Mouse (Mus musculus): ENCODE measurements at regions not wholly inside any gene's neighbourhood (a gene's known extent, or its start where the extent isn't known, plus 50 kb on each side); places are given as distances from the start of the nearest gene placed in this dataset.

DNA sequence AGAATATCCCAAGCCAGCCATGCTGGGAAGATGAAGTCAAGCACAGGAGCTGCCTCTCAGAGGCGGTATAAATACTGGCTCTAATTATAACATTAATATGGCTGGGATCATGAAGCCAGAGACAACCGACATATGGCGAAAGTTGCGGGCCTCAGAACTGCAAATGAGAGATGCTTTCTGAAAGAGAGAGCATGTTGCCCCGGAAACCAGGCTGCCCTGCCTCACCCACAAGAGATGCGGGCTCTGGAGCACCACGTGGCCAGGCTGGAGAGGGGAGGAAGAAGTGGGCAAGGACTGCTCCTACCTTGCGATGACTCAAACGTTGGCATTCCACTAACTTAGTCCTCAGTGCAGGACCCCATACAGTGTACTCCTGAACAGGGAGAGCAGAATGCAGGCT is 490.5 kb downstream of the Rnf144a start:
- intact Hi-C loops (cut with DNase I): no loop called here

DNA sequence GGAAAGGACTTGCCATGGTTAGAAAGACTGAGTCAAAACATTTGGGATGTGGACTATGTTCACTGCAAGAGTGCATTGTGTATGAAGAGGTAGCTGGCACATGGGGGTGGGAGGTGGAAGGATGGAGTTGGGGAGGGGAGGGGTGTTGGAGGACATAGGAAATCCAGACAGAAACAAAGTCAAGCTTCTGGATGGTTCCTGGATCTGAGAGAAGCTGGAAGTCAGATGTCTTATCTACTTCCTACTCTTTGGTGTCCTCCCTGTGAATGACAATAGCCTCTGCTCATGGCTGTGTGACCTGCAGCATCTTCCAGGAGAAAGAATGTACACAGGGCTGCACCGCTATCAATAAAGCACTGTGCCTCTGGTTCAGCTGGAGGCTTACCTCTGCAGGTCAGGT is 491.3 kb downstream of the Rnf144a start:
- intact Hi-C loops (cut with DNase I): no loop called here

DNA sequence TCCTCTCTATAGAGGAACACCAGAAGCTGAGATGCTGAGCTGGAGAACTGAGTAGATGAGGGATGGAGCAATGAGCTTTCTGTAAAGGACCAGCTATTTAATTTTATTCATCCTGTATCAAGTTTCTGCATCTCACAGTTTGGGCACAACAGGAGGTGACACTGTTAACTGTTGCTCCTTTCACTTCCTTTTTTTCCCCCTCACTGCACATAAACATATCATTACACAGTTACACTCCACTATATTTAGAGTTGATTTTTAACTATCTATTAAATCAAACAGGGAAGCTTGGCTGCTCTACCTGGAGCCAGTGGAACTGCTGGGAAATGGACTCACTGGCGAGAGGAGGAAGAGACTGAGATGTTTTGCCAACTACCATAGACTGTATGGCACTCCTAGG is 509.4 kb downstream of the Rnf144a start:
- intact Hi-C loops (cut with DNase I): no loop called here

DNA sequence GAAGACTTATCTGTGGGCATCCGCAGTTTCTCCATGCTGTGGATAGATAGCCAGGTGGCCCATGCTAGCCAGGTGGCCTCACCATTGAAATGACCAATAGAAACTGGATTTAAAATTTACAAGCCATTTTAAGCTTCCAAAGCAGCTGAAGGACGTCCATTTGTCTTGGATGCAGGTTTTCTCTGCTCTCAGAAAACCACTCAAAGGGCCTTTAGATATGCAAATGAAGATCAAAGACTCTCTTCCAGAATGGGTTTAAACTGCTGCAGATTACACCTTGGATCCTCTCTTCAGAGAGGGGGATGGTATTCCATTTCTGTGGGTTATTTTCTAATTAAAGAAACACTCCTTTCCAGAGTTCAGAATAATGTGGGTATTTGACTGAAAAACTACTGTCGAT is 518.5 kb downstream of the Rnf144a start:
- intact Hi-C loops (cut with DNase I): no loop called here

DNA sequence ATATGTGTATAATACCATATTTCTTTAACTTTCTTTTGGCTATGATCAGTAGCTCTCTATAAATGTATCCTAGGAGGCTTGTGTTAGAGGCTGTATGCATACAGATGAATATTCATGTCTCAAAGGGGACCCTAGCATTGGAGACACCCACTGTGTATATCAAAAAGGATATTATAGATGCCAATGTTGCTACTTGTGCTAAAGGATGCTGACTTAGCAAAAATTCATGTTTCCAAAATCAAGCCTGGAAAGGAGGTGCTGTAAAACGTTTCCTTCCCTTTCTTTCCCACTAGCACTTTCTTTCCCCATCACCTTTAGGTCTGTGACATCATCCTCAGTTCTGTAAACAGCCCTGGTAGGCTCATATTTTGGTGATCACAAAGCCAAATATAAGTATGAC is 519.4 kb downstream of the Rnf144a start:
- intact Hi-C loops (cut with DNase I): no loop called here

DNA sequence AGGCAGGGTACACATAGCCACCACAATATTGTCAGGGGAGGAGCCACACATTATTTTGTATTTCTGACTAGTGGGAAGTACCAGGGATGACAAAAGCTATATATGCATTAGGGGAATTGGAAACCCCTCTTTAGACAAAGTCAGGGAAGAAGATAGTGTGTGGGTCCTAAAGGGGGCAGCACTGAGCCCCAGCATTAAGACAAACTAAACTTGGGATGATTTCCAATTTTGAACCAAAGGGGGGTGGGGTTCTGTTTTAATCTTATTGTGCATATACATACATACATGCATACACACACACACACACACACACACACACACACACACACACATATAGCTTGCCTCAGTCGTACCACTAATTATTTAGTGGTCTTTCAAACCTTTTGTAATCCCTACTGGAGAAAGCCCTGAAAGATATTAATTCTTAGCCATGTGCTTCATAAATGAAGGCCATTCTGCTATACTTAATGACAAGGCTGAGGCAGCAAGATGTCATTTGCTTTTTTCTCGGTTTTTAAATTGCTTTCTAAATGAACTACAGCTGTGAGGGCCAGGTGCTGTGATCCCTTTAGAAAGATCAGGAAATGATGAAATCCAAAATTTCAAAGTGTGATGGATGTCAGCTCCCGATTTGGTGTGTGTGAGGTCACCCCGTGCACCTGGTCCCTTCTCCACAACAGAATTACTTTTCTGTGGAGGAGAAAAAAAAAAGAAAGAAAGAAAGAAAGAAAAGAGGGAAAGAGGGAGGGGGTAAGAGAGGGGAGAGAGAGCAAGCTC is 523.5 kb downstream of the Rnf144a start:
- intact Hi-C loops (cut with DNase I): no loop called here

DNA sequence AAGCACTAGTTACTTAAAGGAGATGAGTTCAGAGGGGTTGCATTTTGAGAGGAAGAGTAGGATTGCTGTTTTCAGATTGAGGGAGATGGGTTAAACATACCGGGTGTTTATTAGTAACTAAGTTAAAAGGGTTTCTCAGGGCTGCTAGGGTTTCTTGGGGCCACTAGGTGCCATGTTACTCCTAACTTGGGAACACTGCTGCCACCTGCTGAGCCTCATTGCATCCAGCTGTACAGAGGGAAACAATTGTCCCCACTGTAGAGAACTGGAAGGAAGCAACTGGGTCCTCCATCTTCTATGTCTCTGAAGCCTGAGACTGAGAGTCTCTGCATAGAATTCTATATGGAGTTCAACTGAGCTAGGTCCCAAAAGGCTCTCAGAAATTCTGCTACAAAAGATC is 524.3 kb downstream of the Rnf144a start:
- intact Hi-C loops (cut with DNase I): no loop called here

DNA sequence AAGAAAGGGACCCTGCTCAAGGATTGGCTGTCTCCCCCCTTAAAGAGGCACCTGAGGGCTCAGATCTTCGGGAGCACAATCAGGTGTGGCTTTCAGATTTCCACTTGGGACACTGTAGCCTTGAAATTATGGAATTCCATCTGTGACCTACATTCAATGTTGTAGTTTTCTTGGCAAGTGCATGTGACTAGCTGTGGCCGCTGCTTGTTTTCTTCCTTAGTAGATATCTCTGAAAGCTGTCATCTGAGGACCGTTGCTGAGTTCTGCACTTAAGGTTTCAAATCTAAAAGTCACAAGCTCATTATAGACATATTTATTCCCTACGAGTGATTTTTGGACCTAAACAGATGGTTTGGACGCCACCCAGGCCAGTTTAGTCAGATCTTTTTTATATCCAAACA is 531.3 kb downstream of the Rnf144a start:
- intact Hi-C loops (cut with DNase I): no loop called here

DNA sequence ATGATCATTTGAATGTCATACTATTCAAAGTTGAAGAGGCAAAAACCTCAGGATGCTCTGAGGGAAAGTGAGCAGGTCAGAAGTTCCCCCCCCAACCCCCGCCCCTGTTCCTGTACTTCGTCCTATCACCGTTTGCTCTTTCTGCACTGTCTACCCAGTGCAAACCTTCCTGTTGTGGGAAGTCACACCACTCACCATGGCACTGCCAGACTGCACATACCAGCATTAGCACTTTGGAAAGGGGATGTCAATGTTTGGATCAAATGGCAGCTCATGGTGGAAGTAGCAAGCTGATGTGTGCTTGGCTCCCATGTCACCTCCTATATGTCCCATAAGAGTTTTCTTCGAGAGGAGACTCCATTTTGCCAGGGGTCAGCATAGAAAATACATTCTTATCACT is 543.2 kb downstream of the Rnf144a start:
- intact Hi-C loops (cut with DNase I): no loop called here

DNA sequence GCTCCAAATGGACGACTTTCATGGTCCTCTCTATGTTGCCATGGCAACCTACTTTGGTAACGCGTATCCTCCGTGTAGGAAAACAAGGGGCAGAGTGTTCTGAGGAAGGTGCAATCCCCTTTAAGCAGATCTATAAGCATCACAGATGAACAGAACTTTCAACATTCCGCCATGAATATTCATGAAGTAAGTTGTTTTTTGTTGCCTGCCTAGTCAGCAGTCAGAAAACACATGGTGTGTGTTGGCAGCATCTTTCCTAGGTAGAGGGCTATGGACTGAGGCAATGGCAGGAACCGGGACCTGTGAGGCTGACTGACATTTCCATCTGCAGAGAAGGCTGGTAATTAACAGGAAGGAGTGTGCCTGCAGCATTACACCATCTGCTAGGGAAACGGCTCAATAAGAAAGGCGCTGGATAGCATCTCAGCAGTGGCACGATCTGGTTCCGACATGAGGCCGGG is 544.0 kb downstream of the Rnf144a start:
- intact Hi-C loops (cut with DNase I): no loop called here

DNA sequence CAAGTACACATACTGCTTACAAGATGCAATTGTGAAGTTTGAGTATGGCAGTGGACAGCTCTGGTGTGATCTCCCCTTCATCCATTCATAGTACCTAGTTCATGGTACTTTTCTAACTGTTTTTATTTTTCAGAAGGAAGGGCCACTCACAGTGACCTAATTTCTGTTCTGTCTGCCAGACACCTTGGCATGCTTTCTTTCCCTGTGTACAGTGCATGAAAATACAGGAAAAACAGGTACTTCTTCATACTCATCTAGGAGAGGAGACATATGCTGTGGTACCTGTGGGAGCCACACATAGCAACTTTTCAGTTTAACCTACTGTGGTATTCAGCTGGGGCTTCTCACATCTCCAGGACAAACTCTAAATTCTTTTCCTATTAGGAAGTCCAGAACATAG is 545.2 kb downstream of the Rnf144a start:
- intact Hi-C loops (cut with DNase I): loop anchor here (10.0 kb wide), 1 partner anchor 205 kb away; no protein-coding TSS in a partner anchor

DNA sequence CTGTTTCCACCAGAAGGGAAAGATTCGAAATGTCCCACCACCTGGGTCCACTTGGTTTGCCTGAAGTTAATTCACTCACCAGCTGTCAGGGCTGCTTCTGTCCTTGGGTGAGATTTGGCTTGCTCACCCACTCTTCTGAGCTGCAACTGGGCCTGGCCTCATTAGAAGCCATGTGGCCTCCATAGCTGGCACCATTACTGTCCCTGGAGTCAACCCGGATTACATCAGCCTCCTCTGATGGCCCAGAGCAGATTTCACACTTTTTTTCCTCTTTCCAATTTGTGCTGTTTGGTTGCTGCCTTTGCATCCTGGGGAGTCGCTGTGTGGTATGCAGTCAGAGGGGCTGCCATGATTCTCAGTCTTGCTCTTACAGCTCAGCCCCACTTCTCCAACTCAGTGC is 550.0 kb downstream of the Rnf144a start:
- intact Hi-C loops (cut with DNase I): loop anchor here (10.0 kb wide), 1 partner anchor 210 kb away; no protein-coding TSS in a partner anchor

DNA sequence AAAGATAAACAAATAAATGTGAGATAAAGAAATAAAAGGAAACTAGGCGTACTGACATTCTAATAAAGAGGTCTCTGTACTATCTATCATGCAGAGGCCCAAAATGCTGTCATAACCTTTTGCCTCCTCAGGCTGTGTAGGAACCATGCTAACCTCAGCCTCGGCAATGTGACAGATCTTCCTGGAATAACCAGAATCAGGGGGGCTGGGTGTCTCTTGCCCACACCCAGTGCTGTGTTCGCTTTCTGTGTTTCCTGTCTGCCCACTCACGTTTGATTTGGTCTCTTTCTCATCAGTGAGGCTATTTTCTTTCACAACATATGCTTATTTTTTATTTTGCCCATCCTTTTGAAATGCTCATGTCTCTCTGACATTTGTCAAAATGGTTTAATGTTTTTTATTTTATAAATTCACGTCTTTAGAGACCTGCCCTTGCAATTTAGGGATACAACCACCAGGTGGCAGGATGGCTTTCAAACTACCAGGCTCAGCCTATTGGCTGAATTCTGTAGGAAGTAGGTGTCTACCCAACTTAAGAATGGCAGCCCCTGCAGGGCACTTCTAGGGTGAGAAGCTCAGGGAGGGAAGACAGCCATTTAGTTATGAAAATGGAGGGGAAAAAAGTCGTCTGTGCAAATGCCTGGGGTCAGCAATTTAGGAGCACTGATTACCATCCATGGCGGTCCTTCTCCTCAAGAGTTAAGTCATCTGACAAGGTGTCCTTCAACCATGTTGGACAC is 550.8 kb downstream of the Rnf144a start:
- intact Hi-C loops (cut with DNase I): loop anchor here (10.0 kb wide), 1 partner anchor 211 kb away; no protein-coding TSS in a partner anchor

DNA sequence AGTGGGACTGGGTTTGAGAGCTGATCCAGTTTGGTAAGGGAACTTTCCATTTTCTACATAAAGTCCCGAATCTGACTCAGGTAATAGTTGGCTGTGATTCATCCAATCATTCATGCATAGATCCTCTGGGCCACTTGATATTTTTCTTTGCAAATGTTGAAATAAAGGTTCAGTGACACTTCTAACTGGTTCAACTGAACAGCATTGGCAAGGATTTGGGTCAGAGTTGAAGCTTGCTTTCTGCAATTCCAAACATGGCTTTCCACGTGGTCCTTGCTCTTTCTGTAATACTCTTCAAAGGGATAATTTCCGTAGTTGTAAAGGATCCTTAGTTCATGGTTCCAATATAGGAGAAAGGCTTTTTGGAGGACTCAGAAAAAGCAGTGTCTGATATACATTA is 554.0 kb downstream of the Rnf144a start:
- intact Hi-C loops (cut with DNase I): loop anchor here (10.0 kb wide), 1 partner anchor 214 kb away; no protein-coding TSS in a partner anchor

DNA sequence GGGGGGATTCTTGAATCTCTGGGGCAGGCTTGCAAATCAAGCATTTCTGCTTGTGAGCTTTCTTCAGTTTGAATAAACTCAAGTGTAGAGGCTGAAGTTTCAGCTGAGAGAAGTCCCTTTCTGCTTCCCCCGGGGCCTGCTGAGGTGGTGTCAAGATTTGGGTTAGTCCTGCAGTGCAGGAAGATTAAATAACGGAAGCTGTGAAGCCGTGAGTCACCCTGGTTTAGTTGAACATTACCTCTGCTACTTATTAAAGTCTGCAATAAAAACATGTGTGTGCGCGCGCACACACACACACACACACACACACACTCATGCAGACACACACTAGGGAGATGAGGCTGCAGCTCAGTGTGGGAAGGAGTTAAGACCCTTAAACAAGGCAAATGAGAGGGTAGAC is 556.7 kb downstream of the Rnf144a start:
- intact Hi-C loops (cut with DNase I): no loop called here

DNA sequence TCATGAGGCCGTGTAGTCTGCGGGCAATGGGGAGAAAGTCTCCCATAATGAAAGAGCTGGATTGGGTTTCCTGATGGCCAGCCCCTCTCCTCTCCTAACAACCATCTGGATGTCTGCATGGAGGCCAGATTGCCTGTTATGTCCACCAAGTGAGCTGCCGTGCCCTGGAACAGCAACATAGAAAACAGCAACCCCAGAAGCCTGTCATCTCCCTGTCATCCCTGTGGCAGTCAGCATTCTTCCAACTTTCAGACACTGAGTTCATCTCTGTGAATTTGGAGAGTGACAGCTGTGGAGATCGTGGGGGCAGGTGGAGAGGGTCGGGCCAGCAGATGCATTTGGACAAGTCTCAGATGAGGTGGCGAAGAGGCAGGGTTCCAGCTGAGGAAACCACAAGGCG is 585.0 kb downstream of the Rnf144a start:
- intact Hi-C loops (cut with DNase I): no loop called here

DNA sequence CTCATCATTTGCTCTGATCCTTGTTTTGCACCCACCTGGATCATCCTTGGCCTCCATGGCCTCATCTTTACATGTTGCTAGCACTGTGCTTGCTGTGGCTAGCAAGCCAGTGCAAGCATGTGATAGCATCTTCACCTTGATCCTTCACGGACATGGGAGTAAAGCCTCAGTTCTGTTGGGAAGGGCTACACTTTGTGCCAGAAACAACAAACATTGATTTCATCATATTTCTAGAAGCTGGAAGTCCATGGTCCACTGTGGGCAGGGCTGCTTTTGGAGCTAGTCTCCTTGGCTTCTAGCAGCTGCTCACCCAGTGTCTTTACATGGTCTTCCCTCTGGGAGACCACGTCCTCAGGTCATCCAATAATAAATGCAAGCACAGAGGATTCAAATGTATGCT is 587.1 kb downstream of the Rnf144a start:
- intact Hi-C loops (cut with DNase I): loop anchor here (10.0 kb wide), 1 partner anchor 743 kb away; no protein-coding TSS in a partner anchor

DNA sequence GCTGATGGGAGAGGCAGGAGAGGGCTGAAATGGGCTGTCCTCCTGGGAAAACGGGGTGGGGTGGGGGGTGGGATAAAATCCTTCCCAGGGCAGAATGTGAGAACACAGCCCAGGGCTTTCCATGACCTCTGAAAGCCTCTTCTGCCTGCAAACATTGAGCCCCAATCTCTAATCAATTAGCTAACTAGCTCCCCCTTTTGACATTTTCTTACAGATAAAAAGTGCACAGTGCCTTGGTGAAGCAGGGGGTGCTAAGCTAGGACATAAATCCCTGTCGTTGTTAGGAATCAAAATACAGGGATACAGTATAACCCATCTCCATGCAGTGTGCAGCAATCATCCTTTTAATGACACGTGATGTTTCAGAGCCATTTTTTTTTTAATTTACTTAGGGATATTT is 588.1 kb downstream of the Rnf144a start:
- intact Hi-C loops (cut with DNase I): loop anchor here (10.0 kb wide), 1 partner anchor 742 kb away; no protein-coding TSS in a partner anchor

DNA sequence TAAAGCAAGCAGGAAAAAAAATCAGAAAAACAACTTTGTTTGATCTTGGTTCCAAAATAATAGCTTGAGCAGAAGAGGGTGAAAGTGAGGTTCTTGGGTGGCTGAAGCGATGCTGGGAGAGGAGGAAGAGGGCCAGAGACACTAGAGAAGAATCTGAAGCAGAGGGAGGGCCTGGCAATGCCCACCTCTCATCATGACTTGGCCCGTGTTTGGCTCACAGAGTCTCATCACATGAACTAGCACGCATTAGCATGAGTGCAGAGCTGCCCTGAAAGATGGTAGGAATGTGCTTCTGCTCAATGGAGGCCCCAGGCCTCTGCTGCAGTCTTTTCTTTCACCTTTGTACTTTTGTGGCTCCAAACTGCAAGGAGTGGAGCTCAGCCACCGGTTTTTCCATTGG is 588.6 kb downstream of the Rnf144a start:
- intact Hi-C loops (cut with DNase I): loop anchor here (10.0 kb wide), 1 partner anchor 742 kb away; no protein-coding TSS in a partner anchor

DNA sequence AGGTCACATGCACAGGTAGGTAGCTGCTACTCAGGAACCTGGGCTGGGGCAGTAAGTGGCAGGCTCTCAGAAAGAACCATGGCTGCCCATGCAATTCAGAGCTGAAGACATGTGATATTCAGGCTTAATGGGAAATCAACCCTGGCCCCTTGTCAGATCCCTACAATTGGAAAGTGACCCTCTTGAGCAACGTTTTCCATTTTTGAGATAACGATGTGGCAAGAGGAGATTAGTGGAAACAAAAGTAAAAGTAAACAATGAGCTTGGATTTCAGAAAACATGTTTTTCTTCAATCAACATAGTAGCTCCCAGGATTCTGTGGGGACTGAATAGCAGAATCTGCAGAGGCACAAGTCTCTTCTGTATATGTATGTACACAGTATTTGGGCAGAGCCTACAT is 598.8 kb downstream of the Rnf144a start:
- intact Hi-C loops (cut with DNase I): no loop called here

DNA sequence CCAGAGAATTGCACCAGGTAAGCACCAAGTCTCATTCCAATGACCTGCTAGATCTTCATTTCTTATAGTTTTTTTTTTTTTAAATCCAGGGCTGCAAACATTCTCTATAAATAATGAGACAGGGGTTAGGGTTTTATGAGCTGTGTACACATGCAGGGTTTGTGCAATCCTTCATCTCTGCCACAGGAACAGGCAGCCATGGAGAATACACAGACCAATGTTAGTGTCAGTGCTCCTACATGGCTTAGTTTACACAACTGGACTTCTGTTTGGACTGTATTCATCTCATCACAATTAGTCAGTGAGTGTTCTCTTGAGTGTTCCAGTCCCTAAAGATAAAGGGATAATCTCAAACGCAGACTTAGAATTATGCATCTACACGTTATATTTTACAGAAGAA is 620.0 kb downstream of the Rnf144a start:
- intact Hi-C loops (cut with DNase I): no loop called here

DNA sequence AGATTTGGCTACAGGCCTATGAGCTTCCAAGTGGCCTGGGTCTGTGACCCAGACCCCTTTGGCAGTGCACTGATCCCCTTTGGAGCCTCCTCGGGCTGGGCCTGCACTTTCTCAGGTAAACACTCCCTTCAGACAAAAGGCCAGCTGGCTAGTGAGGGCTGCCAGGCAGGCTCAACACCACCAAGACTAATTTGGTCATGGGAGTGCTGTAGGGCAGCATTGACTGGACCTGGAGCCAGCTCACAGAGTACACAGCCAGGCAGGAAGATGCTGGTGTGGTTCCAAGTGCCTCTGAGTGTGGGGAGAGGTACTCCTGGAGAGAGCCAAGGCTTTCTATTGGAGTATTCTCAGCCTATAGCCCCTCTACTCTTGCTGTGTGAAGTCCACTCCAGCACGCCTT is 620.5 kb downstream of the Rnf144a start:
- intact Hi-C loops (cut with DNase I): no loop called here

Measured in adrenal gland (tissue).